Comparison of ENCODE assay signal across 8 mouse cellular contexts in genomic region chr2:127584436-127584858, GRCm38 (mm10). TPM values are rescaled to one million over a fixed set of nuclear protein-coding genes. Genes with fewer than 3 reads are reported as not detected.
DNase-seq lines count a peak whose midpoint lies in the region; ATAC-seq and TF ChIP-seq lines count a peak whose summit lies in the region.

No protein-coding gene starts in this region.

- peaks cover 12% of the 10 kb centered on the region for H3K36me3 ChIP-seq in megakaryocyte, embryonic 14.5 days (replicated peaks; ENCODE audit: low read length)

- ATAC-seq in activated CD4-positive, CD25-positive, alpha-beta regulatory T cell, adult 4 months = peak; percentile 95

- DNase-seq in gastrocnemius, adult 8-10 months (ENCODE audit: low spot score in 2 of 2) = peak; percentile 85 to 92
- DNase-seq in hindlimb bud, embryonic 11.5 days (ENCODE audit: extremely low spot score, low read depth, low spot score) = peak; percentile 88
- DNase-seq in left cerebral cortex, adult 8-10 months (ENCODE audit: low spot score in 2 of 2) = peak; percentile 89 to 94
- DNase-seq in right cerebral cortex, postnatal 10 days (ENCODE audit: low spot score in 2 of 2) = peak; percentile 97
- peak; percentile 88 for DNase-seq in urinary bladder, postnatal 25 days (ENCODE audit: low spot score)

- peak overlapping the region; percentile 79 for H3K4me3 ChIP-seq in cortical plate, adult 2 months (ENCODE audit: insufficient read depth, low read length)
- H3K4me3 ChIP-seq in megakaryocyte, embryonic 14.5 days (replicated peaks) = peak overlapping the region; percentile 96

- no peaks in the 10 kb centered on the region for H3K27me3 ChIP-seq in megakaryocyte, embryonic 14.5 days (replicated peaks)

- peaks cover 5% of the 10 kb centered on the region; the same call in 1 of the 2 replicates for H3K4me1 ChIP-seq in cortical plate, adult 2 months (ENCODE audit: control insufficient read depth, insufficient read depth, low read length)
- H3K4me1 ChIP-seq in megakaryocyte, embryonic 14.5 days = peaks cover 47% of the 10 kb centered on the region

- no peaks in the 10 kb centered on the region for H3K9me3 ChIP-seq in megakaryocyte, embryonic 14.5 days

- peak; percentile 96 for TF ChIP-seq POLR2A in cortical plate, adult 2 months (IDR thresholded peaks at IDR 0.05; ENCODE audit: extremely low read depth, insufficient read depth, low read length)

- no peak for TF ChIP-seq CTCF in cortical plate, adult 2 months (IDR thresholded peaks at IDR 0.05; ENCODE audit: extremely low read depth, insufficient read depth, low read length)

- H3K27ac ChIP-seq in cortical plate, adult 2 months (ENCODE audit: insufficient read depth, low read length) = no peak overlapping the region

RNA-seq across cellular contexts. Expression of gene Zfp661, which starts 2.4 kb away (rescaled TPM):
- 1 to 10 TPM; 1.5 to 2.1 TPM for polyA plus RNA-seq in activated CD4-positive, CD25-positive, alpha-beta regulatory T cell, adult 4 months (2017; shearing (Covaris generic))
- polyA plus RNA-seq in cortical plate, adult 2 months (2012; rRNA removed) = 10.3 and 10.4 TPM in 2 replicates
- 1 to 10 TPM; 2.2 to 3.6 (median 2.3) TPM for total RNA-seq in gastrocnemius, adult 8-10 months (2022)
- 1 to 10 TPM; 6.7 to 9.4 (median 8.2) TPM for total RNA-seq in left cerebral cortex, adult 8-10 months (2022)
- not detected in 2 replicates for polyA plus RNA-seq in megakaryocyte, embryonic 14.5 days (2012; ENCODE audit: insufficient read depth, low replicate concordance)

RNA-seq across cellular contexts. Expression of gene Mrps5, which starts 2.6 kb away (rescaled TPM):
- polyA plus RNA-seq in activated CD4-positive, CD25-positive, alpha-beta regulatory T cell, adult 4 months (2017; shearing (Covaris generic)) = 10 to 100 TPM; 94.3 to 98.2 TPM
- 88.8 and 90.0 TPM in 2 replicates for polyA plus RNA-seq in cortical plate, adult 2 months (2012; rRNA removed)
- 10 to 100 TPM; 64.8 to 78.4 (median 74.5) TPM for total RNA-seq in gastrocnemius, adult 8-10 months (2022)
- 100 to 1,000 TPM in 1 of 4 experiments, 10 to 100 TPM in 3; 91.4 to 102 (median 95.6) TPM for total RNA-seq in left cerebral cortex, adult 8-10 months (2022)
- polyA plus RNA-seq in megakaryocyte, embryonic 14.5 days (2012; ENCODE audit: insufficient read depth, low replicate concordance) = 49.2 and 113 TPM in 2 replicates

RNA-seq across cellular contexts. Expression of gene Prom2, which starts 43.2 kb away (rescaled TPM):
- not detected for polyA plus RNA-seq in activated CD4-positive, CD25-positive, alpha-beta regulatory T cell, adult 4 months (2017; shearing (Covaris generic))
- 0.17 and 0.21 TPM in 2 replicates for polyA plus RNA-seq in cortical plate, adult 2 months (2012; rRNA removed)
- total RNA-seq in gastrocnemius, adult 8-10 months (2022) = not detected
- under 1 TPM; 0.26 to 0.50 (median 0.38) TPM for total RNA-seq in left cerebral cortex, adult 8-10 months (2022)
- not detected in 2 replicates for polyA plus RNA-seq in megakaryocyte, embryonic 14.5 days (2012; ENCODE audit: insufficient read depth, low replicate concordance)
